Mouse (Mus musculus) thymus, adult 2 months (tissue): Measurements from ENCODE around the gene Cfap299. TPM values are rescaled to one million over a fixed set of nuclear protein-coding genes. Genes with fewer than 3 reads are reported as not detected.
A peak's percentile ranks its signal among the peaks of the same experiment; 100 is the strongest.

Source experiments
- DNase-seq: peaks from one replicate; pipeline ENCODE4 v3.0.0; 2021
- H3K27ac ChIP-seq: fragments of 200-500 bp; 2 replicates; pipeline ENCODE4 v1.5.1; 2012; ENCODE audit warnings: low read length, control low read depth; ENCODE audit not compliant: control insufficient read depth, insufficient read depth
- H3K27me3 ChIP-seq: fragments of 200-500 bp; 2 replicates; pipeline ENCODE4 v1.6.1; 2012; ENCODE audit warnings: mild to moderate bottlenecking, low read length, moderate library complexity, mixed read lengths; ENCODE audit not compliant: control insufficient read depth, insufficient read depth
- H3K36me3 ChIP-seq: fragments of 200-500 bp; 2 replicates; pipeline ENCODE4 v1.6.1; 2012; ENCODE audit warnings: mild to moderate bottlenecking, low read length, moderate library complexity; ENCODE audit not compliant: control insufficient read depth, insufficient read depth
- H3K4me1 ChIP-seq: fragments of 200-500 bp; replicated peaks from 2 replicates; pipeline ENCODE4 v1.6.1; 2012; ENCODE audit warnings: low read length; ENCODE audit not compliant: control insufficient read depth, insufficient read depth
- H3K4me3 ChIP-seq: fragments of 200-500 bp; 2 replicates; pipeline ENCODE4 v1.5.1; 2012; ENCODE audit warnings: mild to moderate bottlenecking, low read length, control low read depth, moderate library complexity; ENCODE audit not compliant: control insufficient read depth, insufficient read depth
- CTCF ChIP-seq: fragments of 200-500 bp; IDR thresholded peaks from 2 replicates; pipeline ENCODE4 v1.5.1; 2012; ENCODE audit warnings: mild to moderate bottlenecking, control low read depth, low read length, moderate library complexity, borderline replicate concordance; ENCODE audit not compliant: control insufficient read depth, poor library complexity, insufficient read depth; ENCODE audit errors: extremely low read depth
- POLR2A ChIP-seq: fragments of 200-500 bp; IDR thresholded peaks from 2 replicates; pipeline ENCODE4 v1.6.1; 2012; ENCODE audit warnings: mild to moderate bottlenecking, low read length, control low read depth, moderate library complexity; ENCODE audit not compliant: control insufficient read depth, poor library complexity, insufficient read depth; ENCODE audit errors: extremely low read depth
- WGBS: fragments of 180-500 bp; shearing (Covaris S2); methylation state at CpG from one replicate; pipeline ENCODE4 v1.1.7; 2018; 5-methylcytosine and 5-hydroxymethylcytosine counted together
- polyA plus RNA-seq: library from polyadenylated mRNA; depleted of rRNA; stranded (reverse); fragments of >200 nt; gene quantifications from 2 replicates; pipeline ENCODE4 v1.2.3, GENCODE M21; 2012; rRNA removed

The Cfap299 gene
- not detected in 2 replicates for polyA plus RNA-seq

DNA sequence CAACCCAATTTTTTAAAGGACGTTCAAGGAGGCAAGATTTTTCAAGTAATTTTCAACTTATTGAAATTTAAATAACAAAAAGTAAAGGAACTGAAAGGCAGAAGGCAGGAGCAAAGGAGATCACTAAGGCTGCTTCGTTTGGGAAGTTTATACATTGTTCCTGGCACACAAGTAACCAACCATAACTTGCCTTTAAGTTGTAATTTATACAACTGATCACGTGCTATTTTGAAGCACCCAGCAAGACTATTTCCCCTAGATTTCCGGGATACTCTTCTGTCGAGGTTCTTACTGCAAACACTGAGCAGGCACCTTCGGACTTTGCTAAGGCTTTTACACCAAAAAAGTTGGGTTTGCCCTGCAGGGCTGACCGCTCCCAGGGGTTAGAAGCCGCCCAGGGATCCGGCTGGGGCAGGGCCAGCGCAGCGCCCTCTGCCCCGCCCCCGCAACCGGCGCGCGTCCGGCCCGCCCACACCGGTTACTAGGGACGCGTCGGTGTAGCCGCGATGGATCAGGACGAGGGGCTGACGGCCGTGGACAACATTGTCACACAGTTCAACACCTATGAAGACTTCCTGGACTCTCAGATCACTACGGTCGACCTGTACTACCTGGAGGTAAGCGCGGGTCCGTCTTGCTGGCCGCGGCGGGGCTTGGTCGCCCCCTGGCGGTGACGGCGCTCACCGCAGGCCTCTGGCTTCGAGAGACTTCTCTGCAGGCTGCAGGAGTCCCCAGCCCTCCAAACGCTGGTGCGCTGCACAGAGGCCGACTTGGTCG, at the start of gene Cfap299:
TSS of gene Cfap299 (plus strand) at position 457 of the 777 bp plus-strand sequence.
- TF ChIP-seq POLR2A: no peak
- peak; percentile 99 for TF ChIP-seq CTCF
- 3% methylated on average over 46 of the region's 46 CpGs for WGBS
- no peaks in the 10 kb centered on the region for H3K36me3 ChIP-seq
- peak within 1 kb of the TSS; percentile 37 for H3K4me3 ChIP-seq
- no peak within 1 kb of the TSS for H3K27ac ChIP-seq
- DNase-seq: peak; percentile 69
- no peaks in the 10 kb centered on the region for H3K27me3 ChIP-seq
- H3K4me1 ChIP-seq: no peaks in the 10 kb centered on the region; the same call in 1 of the 2 replicates

DNA sequence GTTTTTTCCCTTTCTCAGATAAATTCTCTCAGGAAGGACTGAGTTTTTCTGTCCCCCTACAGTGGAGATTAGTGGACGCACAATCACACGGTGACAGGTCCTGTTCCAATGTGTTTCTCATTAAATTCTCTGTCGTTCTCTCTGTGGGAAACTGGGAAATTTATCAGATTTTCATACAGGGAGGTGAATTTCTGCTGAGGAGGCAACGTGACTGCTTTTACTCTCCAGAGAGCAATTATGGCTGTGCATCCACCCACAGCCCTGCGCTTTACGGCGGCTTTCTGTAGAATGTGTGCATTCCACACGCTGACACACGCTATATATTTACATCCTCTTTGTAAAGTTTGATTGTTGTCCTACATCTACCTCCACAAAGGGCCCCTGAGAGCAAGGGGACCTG, 47.1 kb upstream of the Cfap299 start:
- H3K27ac ChIP-seq: no peak overlapping the region
- DNase-seq: no peak
- no peaks in the 10 kb centered on the region for H3K4me1 ChIP-seq
- TF ChIP-seq POLR2A: no peak
- TF ChIP-seq CTCF: no peak
- WGBS: 84% methylated on average over 9 of the region's 9 CpGs
- H3K27me3 ChIP-seq: no peaks in the 10 kb centered on the region
- H3K36me3 ChIP-seq: no peaks in the 10 kb centered on the region
- no peak overlapping the region for H3K4me3 ChIP-seq

- WGBS: 52% methylated on average over 17 of the region's 17 CpGs
- Histone ChIP-seq H3K36me3 (no peaks in the 10 kb centered on the region), H3K4me3 (no peak overlapping the region), H3K27me3 (no peaks in the 10 kb centered on the region), H3K27ac (no peak overlapping the region), H3K4me1 (no peaks in the 10 kb centered on the region)
- no peak for DNase-seq
- TF ChIP-seq CTCF (no peak), POLR2A (no peak)
Observed at GRCm38 (mm10) chr5:98283696-98284478, 45.2 kb upstream of the Cfap299 start.

DNA sequence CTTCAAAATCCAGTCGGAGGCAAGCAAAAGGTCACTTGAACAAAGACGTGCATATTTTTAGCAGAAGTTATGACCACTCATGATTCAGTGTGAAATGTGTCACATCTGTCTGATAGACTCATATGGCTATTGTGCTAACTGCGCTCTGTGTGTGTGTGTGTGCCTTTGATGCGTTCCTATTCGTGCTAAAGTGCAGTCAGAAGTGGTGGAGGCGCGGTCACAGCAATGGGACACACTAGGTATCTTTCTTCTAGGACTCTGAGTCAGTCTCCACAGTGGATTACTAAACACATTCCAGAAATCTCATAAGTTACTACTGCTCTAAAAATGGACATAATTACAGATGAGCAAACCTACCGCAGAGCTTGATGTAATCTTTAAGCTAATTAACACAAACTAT, 38.5 kb upstream of the Cfap299 start:
- no peaks in the 10 kb centered on the region for H3K27me3 ChIP-seq
- H3K36me3 ChIP-seq: no peaks in the 10 kb centered on the region
- WGBS: 87% methylated on average over 8 of the region's 8 CpGs
- no peak for DNase-seq
- H3K4me3 ChIP-seq: no peak overlapping the region
- no peaks in the 10 kb centered on the region for H3K4me1 ChIP-seq
- TF ChIP-seq POLR2A (no peak), CTCF (no peak)
- no peak overlapping the region for H3K27ac ChIP-seq

DNA sequence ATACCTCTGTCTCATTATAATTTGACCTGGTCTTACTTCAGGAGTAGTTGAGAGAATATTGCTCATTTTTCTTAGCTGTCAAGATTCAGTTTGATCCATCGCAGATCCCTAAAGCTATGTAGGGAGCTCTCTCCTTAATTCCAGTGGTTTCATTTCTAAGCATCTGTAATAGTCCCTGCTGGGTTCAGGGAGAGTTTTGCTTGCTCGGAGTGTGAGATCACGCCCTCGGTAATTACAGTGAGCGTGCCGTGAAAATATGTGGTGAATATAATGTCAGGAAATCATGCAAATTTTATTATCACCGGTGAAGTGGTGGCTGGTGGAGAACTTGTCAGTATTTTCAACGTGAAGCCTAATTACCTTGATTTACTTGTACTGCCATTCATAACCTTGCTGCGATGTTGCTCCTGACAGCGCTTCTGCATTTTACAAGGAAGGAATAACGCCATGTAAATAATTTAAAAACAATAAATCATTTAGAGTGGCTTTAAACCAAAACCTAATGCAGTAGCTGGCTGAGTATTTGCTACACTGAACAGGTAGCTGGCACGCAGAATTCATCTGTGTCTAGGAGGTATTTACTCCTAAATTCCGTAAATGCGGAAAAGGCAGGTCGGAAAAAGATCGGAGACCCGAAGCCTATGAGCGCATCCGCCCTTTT, 36.6 kb upstream of the Cfap299 start:
- Histone ChIP-seq H3K4me1 (no peaks in the 10 kb centered on the region), H3K4me3 (no peak overlapping the region), H3K27ac (no peak overlapping the region), H3K36me3 (no peaks in the 10 kb centered on the region), H3K27me3 (no peaks in the 10 kb centered on the region)
- TF ChIP-seq CTCF (no peak), POLR2A (no peak)
- WGBS: 10% methylated on average over 19 of the region's 19 CpGs
- DNase-seq: no peak

GRCm38 (mm10) chr5:98293049-98293715, 35.9 kb upstream of the Cfap299 start:
- WGBS: 13% methylated on average over 12 of the region's 12 CpGs
- no peaks in the 10 kb centered on the region for H3K4me1 ChIP-seq
- no peak overlapping the region for H3K4me3 ChIP-seq
- no peak for DNase-seq
- H3K36me3 ChIP-seq: no peaks in the 10 kb centered on the region
- no peaks in the 10 kb centered on the region for H3K27me3 ChIP-seq
- TF ChIP-seq CTCF (no peak), POLR2A (no peak)
- H3K27ac ChIP-seq: no peak overlapping the region
